Mouse (Mus musculus) forebrain, embryonic 11.5 days (tissue): ENCODE results near the gene Gart. TPM values are rescaled to one million over a fixed set of nuclear protein-coding genes. Genes with fewer than 3 reads are reported as not detected.
"Not testable (repeated sequence)": the region's sequence is repeated elsewhere in the genome, so short reads cannot be mapped to it uniquely, and the experiment has no call there.

Source experiments
- ATAC-seq: fragments of 200-750 bp; cut with Nextera tagmentation; replicated peaks from 2 replicates; pipeline ENCODE4 v1.8.0; 2017; ENCODE audit warnings: moderate TSS enrichment; ENCODE audit not compliant: low FRiP score
- DNase-seq: peaks from one replicate; pipeline ENCODE4 v3.0.0-alpha.2; 2017; ENCODE audit warnings: low spot score
- H3K27ac ChIP-seq: fragments of 300-500 bp; sonication (generic); 2 replicates; pipeline ENCODE4 v1.5.1; 2014; ENCODE audit warnings: low read depth, low read length
- H3K27me3 ChIP-seq: fragments of 300-500 bp; sonication (generic); 2 replicates; pipeline ENCODE4 v1.6.1; 2014; ENCODE audit warnings: mild to moderate bottlenecking, low read length, mixed read lengths; ENCODE audit not compliant: control insufficient read depth, insufficient read depth
- H3K36me3 ChIP-seq: fragments of 300-500 bp; sonication (generic); 2 replicates; pipeline ENCODE4 v1.6.1; 2014; ENCODE audit warnings: mild to moderate bottlenecking, low read length, moderate library complexity, mixed read lengths; ENCODE audit not compliant: control insufficient read depth, insufficient read depth
- H3K4me1 ChIP-seq: fragments of 300-500 bp; sonication (generic); replicated peaks from 2 replicates; pipeline ENCODE4 v1.6.1; 2014; ENCODE audit warnings: low read length, mixed read lengths; ENCODE audit not compliant: control insufficient read depth, insufficient read depth
- H3K4me2 ChIP-seq: fragments of 300-500 bp; sonication (generic); 2 replicates; pipeline ENCODE4 v1.6.1; 2014; ENCODE audit warnings: low read depth, mild to moderate bottlenecking, low read length, moderate library complexity, mixed read lengths; ENCODE audit not compliant: severe bottlenecking
- H3K4me3 ChIP-seq: fragments of 300-500 bp; sonication (generic); 2 replicates; pipeline ENCODE4 v1.5.1; 2014; ENCODE audit warnings: low read depth, low read length
- H3K9ac ChIP-seq: fragments of 300-500 bp; sonication (generic); 2 replicates; pipeline ENCODE4 v1.6.1; 2014; ENCODE audit warnings: low read length
- H3K9me3 ChIP-seq: fragments of 300-500 bp; sonication (generic); 2 replicates; pipeline ENCODE4 v1.6.1; 2016; ENCODE audit warnings: low read length, mixed read lengths; ENCODE audit not compliant: control insufficient read depth
- WGBS: fragments of 180-500 bp; shearing (Covaris S2); extraction: QIAGEN DNeasy Blood & Tissue Kit; methylation state at CpG from one replicate; pipeline ENCODE4 v1.1.7; 2014; 5-methylcytosine and 5-hydroxymethylcytosine counted together
- polyA plus RNA-seq: library from polyadenylated mRNA; unstranded; fragments of >200 nt; fragmentation: Nextera tagmentation; extraction: Ambion mirVana; gene quantifications from 2 replicates; pipeline ENCODE4 v1.2.1, GENCODE M21; 2014

Gart gene
- polyA plus RNA-seq, 1 experiment from 2014 or later: 145 TPM

GRCm38 (mm10) chr16:91645420-91645819, 1.3 kb downstream of the Gart start:
- ATAC-seq, H3K9me3 ChIP-seq, H3K4me2 ChIP-seq, H3K27ac ChIP-seq, H3K36me3 ChIP-seq, H3K9ac ChIP-seq, H3K27me3 ChIP-seq, DNase-seq, H3K4me1 ChIP-seq, H3K4me3 ChIP-seq: not testable (repeated sequence)
- WGBS: no CpG with 5 or more reads among the region's 2 CpGs

DNA sequence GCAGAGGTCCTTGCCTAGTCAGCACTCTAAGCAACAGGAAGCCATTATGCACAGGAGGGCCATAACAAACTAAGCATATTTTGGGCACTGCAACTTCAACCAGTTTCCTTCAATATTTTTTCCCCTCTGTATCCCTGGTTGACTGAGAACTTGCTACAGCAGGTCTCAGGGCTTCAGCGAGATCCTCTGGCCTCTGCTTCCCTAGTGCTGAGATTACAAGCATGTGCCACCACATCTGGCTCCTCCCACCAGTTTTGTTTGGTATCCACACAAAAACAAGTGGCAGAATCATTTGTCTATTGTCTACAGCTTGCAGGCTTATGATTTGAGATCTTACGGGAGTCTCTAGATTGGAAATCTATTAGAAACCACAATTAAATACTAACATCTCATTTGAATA, 1.9 kb downstream of the Gart start:
- WGBS: 77% methylated on average over 2 of the region's 2 CpGs
- Histone ChIP-seq H3K9me3 (no peaks in the 10 kb centered on the region), H3K4me2 (no peak overlapping the region), H3K27ac (no peak overlapping the region), H3K9ac (no peak overlapping the region), H3K36me3 (peaks cover 5% of the 10 kb centered on the region; the same call in 1 of the 2 replicates), H3K4me1 (no peaks in the 10 kb centered on the region), H3K4me3 (no peak overlapping the region), H3K27me3 (no peaks in the 10 kb centered on the region)
- ATAC-seq: no peak
- no peak for DNase-seq

GRCm38 (mm10) chr16:91640171-91640570, 6.6 kb downstream of the Gart start:
- Histone ChIP-seq H3K4me3 (no peak overlapping the region), H3K4me1 (no peaks in the 10 kb centered on the region), H3K9me3 (no peaks in the 10 kb centered on the region), H3K4me2 (no peak overlapping the region), H3K36me3 (peaks cover 18% of the 10 kb centered on the region), H3K27ac (no peak overlapping the region), H3K9ac (no peak overlapping the region), H3K27me3 (no peaks in the 10 kb centered on the region)
- DNase-seq: no peak
- no peak for ATAC-seq
- 93% methylated on average over 8 of the region's 8 CpGs for WGBS

DNA sequence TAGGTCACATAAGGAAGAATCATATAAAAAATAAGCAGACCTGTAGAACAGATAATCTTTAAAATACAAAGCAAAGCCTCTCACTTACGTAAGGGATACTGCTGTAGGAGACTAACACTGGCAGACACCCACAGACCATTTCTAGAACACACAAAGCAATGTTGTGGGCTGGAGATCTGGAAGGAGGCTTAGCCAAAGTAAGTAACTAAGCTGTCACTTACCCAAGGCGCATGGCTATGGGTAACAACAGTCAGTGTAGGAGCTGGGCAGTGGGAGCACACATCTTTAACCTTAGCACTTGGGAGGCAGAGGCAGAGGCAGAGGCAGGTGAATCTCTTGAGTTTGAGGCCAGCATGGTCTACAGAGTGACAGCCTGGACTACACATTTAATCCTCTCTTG, 7.1 kb downstream of the Gart start:
- 93% methylated on average over 2 of the region's 2 CpGs for WGBS
- ATAC-seq (no peak), DNase-seq (peak; percentile 22)
- Histone ChIP-seq H3K9ac (no peak overlapping the region), H3K4me2 (no peak overlapping the region), H3K27ac (no peak overlapping the region), H3K36me3 (peaks cover 21% of the 10 kb centered on the region), H3K27me3 (no peaks in the 10 kb centered on the region), H3K9me3 (no peaks in the 10 kb centered on the region), H3K4me3 (no peak overlapping the region), H3K4me1 (no peaks in the 10 kb centered on the region)

DNA sequence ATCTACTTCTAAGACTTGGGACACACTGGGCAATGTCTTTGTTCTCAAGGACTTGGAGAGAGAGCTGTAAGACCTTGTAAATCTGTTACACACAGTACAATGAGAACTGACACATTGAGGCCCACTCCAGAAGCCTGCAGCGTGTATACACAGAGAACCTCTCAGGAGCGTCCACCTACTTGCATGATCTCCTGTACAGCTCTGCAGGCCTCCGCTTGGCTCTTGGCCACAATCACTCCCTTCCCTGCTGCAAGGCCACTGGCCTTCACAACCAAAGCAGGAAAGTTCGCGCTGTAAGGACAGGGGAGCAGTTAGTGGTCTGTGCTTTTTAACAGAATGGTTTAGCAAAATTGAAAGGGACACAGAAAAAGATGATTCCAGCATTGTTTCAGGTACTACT, 7.6 kb downstream of the Gart start:
- Histone ChIP-seq H3K9me3 (no peaks in the 10 kb centered on the region), H3K27ac (no peak overlapping the region), H3K4me1 (no peaks in the 10 kb centered on the region), H3K27me3 (no peaks in the 10 kb centered on the region), H3K36me3 (peaks cover 21% of the 10 kb centered on the region), H3K9ac (no peak overlapping the region), H3K4me2 (no peak overlapping the region), H3K4me3 (no peak overlapping the region)
- WGBS: 94% methylated on average over 5 of the region's 5 CpGs
- peak; percentile 21 for DNase-seq
- no peak for ATAC-seq

DNA sequence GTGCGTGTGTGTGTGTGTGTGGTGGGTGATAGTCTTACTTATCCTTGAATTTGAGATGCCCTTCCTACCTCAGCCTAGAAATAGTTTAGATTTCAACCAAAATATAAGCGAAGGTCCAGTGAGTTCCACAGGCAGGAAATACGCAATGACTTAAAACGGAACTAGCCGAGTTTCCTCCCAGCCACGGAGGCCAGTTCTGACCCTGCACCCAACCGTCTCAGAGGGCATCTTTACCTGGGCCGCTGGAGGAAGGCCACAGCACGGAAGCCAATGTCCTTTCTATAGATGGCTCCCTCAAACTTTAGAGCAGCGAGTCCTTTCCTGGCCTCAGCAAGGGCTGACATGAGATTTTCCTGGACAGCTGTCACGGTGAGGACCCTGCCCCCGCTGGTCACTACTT, 13.1 kb downstream of the Gart start:
- no peak for DNase-seq

DNA sequence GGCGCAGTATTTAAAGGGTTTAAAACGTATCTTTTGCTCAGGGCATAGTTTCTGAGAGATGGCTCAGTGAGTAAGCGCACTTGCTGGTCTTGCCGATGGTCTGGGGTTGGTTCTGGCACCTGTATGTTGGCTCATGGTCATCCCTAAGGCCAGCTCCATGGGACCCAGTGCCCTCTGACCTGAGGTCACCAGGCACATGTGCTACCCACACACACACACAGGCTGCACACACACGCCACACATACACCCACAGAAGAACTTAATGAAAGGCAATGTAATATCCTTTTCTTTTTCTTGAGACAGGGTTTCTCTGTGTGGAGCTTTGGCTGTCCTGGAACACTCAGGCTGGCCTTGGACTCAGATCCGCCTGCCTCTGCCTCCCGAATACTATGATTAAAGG, 13.8 kb downstream of the Gart start:
- no peaks in the 10 kb centered on the region for H3K27me3 ChIP-seq
- no peak overlapping the region for H3K27ac ChIP-seq
- DNase-seq (no peak), ATAC-seq (no peak)
- no peak overlapping the region for H3K4me2 ChIP-seq
- peaks cover 23% of the 10 kb centered on the region for H3K36me3 ChIP-seq
- H3K9me3 ChIP-seq: no peaks in the 10 kb centered on the region
- no peaks in the 10 kb centered on the region for H3K4me1 ChIP-seq
- no peak overlapping the region for H3K9ac ChIP-seq
- WGBS: 93% methylated on average over 7 of the region's 7 CpGs
- no peak overlapping the region for H3K4me3 ChIP-seq

More for the DNA sequence above, 13.1 kb downstream of the Gart start:
- H3K4me3 ChIP-seq: no peak overlapping the region
- ATAC-seq: no peak
- no peaks in the 10 kb centered on the region for H3K9me3 ChIP-seq
- no peak overlapping the region for H3K9ac ChIP-seq
- H3K27me3 ChIP-seq: no peaks in the 10 kb centered on the region
- no peak overlapping the region for H3K27ac ChIP-seq
- peaks cover 25% of the 10 kb centered on the region for H3K36me3 ChIP-seq
- WGBS: 92% methylated on average over 12 of the region's 12 CpGs
- no peaks in the 10 kb centered on the region for H3K4me1 ChIP-seq
- H3K4me2 ChIP-seq: no peak overlapping the region

DNA sequence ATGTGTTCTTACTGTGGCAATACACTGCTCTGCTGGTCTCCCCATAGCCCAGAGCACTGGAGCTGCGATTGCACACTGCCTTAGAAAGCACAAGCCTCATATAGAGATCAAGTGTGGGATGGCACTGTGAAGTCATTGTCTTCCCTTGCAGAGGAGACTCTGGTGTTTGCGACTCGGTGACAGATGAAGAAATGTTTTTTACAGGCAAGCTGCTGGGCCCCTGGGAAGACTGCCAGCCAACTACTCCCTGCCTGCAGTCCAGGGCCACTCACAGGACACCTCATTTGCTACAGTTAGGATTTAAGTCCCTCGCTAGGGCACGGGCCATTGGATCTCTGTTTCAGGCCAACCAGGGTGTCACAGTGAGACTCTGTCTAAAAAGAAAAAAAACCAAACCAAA, 14.3 kb downstream of the Gart start:
- WGBS: 92% methylated on average over 5 of the region's 5 CpGs
- DNase-seq (no peak), ATAC-seq (no peak)
- no peaks in the 10 kb centered on the region for H3K9me3 ChIP-seq
- no peak overlapping the region for H3K9ac ChIP-seq
- H3K4me3 ChIP-seq: no peak overlapping the region
- no peaks in the 10 kb centered on the region for H3K27me3 ChIP-seq
- H3K27ac ChIP-seq: no peak overlapping the region
- no peaks in the 10 kb centered on the region for H3K4me1 ChIP-seq
- no peak overlapping the region for H3K4me2 ChIP-seq
- H3K36me3 ChIP-seq: peaks cover 19% of the 10 kb centered on the region; the same call in 1 of the 2 replicates

GRCm38 (mm10) chr16:91630584-91630983, 16.2 kb downstream of the Gart start:
- H3K4me3 ChIP-seq: no peak overlapping the region
- H3K27ac ChIP-seq: no peak overlapping the region
- no peak overlapping the region for H3K4me2 ChIP-seq
- no peak overlapping the region for H3K9ac ChIP-seq
- DNase-seq (no peak), ATAC-seq (no peak)
- WGBS: 90% methylated on average over 1 of the region's 1 CpGs
- H3K9me3 ChIP-seq: no peaks in the 10 kb centered on the region
- no peaks in the 10 kb centered on the region for H3K4me1 ChIP-seq
- H3K27me3 ChIP-seq: no peaks in the 10 kb centered on the region
- H3K36me3 ChIP-seq: peaks cover 14% of the 10 kb centered on the region; the same call in 1 of the 2 replicates
